Mouse (Mus musculus) heart, adult 2 months (tissue): ENCODE data around the gene Gm14443. TPM values are rescaled to one million over a fixed set of nuclear protein-coding genes. Genes with fewer than 3 reads are reported as not detected.

Source experiments
- polyA plus RNA-seq: library from polyadenylated mRNA; depleted of rRNA; stranded (reverse); fragments of >200 nt; gene quantifications from 2 replicates; pipeline ENCODE4 v1.2.3, GENCODE M21; 2012; rRNA removed
- total RNA-seq, 2 experiments: library from RNA; stranded (reverse); gene quantifications; 2 replicates each; pipeline ENCODE4 v1.2.3; 2021

The Gm14443 gene
- total and polyA plus RNA-seq, 3 experiments, result 0.26 to 0.30 (median 0.29) TPM

Other genes with a start within 250 kb of the Gm14443 start
- under 1 TPM; 0.34 to 0.64 TPM for gene Gm14444, start 165.6 kb downstream of the Gm14443 start, total RNA-seq
- gene Gm14444, start 165.6 kb downstream of the Gm14443 start, polyA plus RNA-seq, result not detected in 2 replicates
- 1 to 10 TPM in 1 of 2 experiments, under 1 TPM in 1; 0.63 to 1.5 TPM for gene Gm14393, start 108.1 kb downstream of the Gm14443 start, total RNA-seq
- not detected in 2 replicates for gene Gm14393, start 108.1 kb downstream of the Gm14443 start, polyA plus RNA-seq
- 10 to 100 TPM; 10.0 to 11.6 TPM for gene Gm14399, start 33.9 kb downstream of the Gm14443 start, total RNA-seq
- gene Gm14399, start 33.9 kb downstream of the Gm14443 start, polyA plus RNA-seq, result 1.0 and 67.7 TPM in 2 replicates
- 10 to 100 TPM; 65.8 to 72.9 TPM for gene Gm14391, start 31.0 kb upstream of the Gm14443 start, total RNA-seq
- gene Gm14391, start 31.0 kb upstream of the Gm14443 start, polyA plus RNA-seq, result 4.2 and 10.5 TPM in 2 replicates
- gene Gm14440, start 99.3 kb upstream of the Gm14443 start, total RNA-seq, result 1 to 10 TPM; 5.9 to 8.2 TPM
- not detected in 2 replicates for gene Gm14440, start 99.3 kb upstream of the Gm14443 start, polyA plus RNA-seq
- gene Gm4631, start 162.3 kb upstream of the Gm14443 start, total RNA-seq, result 10 to 100 TPM; 44.7 to 50.8 TPM
- gene Gm4631, start 162.3 kb upstream of the Gm14443 start, polyA plus RNA-seq, result 1.7 and 4.3 TPM in 2 replicates
- gene Zfp968, start 196.6 kb upstream of the Gm14443 start, total RNA-seq, result 10 to 100 TPM; 44.4 to 56.5 TPM
- 0.84 and 1.9 TPM in 2 replicates for gene Zfp968, start 196.6 kb upstream of the Gm14443 start, polyA plus RNA-seq